Mouse (Mus musculus) retina, adult 2 months (tissue): ENCODE measurements around the gene Hps3.
"Not testable (repeated sequence)": the region's sequence is repeated elsewhere in the genome, so short reads cannot be mapped to it uniquely, and the experiment has no call there.

Source experiments
- DNase-seq: peaks from one replicate; pipeline ENCODE4 v3.0.0-alpha.2; 2012; ENCODE audit warnings: low read depth, low spot score

Gene Hps3

GRCm38 (mm10) chr3:20034719-20035404 is at the start of gene Hps3:
Hps3 (minus strand) TSS chr3:20035315.
- DNase-seq, result peak; percentile 73

GRCm38 (mm10) chr3:20082161-20082560 is 47.0 kb upstream of the Hps3 start:
- DNase-seq, result no peak

- no peak for DNase-seq
These were observed 41.3 kb upstream of the Hps3 start for GRCm38 (mm10) chr3:20076145-20077053.

- DNase-seq, result no peak
These were observed 23.1 kb upstream of the Hps3 start for GRCm38 (mm10) chr3:20058197-20058541.

GRCm38 (mm10) chr3:20057306-20058196 is 22.4 kb upstream of the Hps3 start, which contains the start of gene Hltf:
Hltf (plus strand) TSS chr3:20057811.
- peak; percentile 86 for DNase-seq

GRCm38 (mm10) chr3:20044736-20045135 is 9.6 kb upstream of the Hps3 start:
- DNase-seq, result not testable (repeated sequence)

- not testable (repeated sequence) for DNase-seq
These were observed 6.3 kb upstream of the Hps3 start for GRCm38 (mm10) chr3:20041461-20041860.

- DNase-seq, result no peak
These were observed 954 bp upstream of the Hps3 start for GRCm38 (mm10) chr3:20036069-20036468.

GRCm38 (mm10) chr3:20033761-20034718 is 1.1 kb downstream of the Hps3 start:
- DNase-seq, result no peak

GRCm38 (mm10) chr3:20030807-20031206 is 4.3 kb downstream of the Hps3 start:
- no peak for DNase-seq

- no peak for DNase-seq
These were observed 6.5 kb downstream of the Hps3 start for GRCm38 (mm10) chr3:20028640-20029039.

GRCm38 (mm10) chr3:20027788-20028187 is 7.3 kb downstream of the Hps3 start:
- no peak for DNase-seq

GRCm38 (mm10) chr3:20026996-20027689 is 8.0 kb downstream of the Hps3 start:
- DNase-seq, result no peak

GRCm38 (mm10) chr3:20026481-20026880 is 8.6 kb downstream of the Hps3 start:
- DNase-seq, result no peak

GRCm38 (mm10) chr3:20023832-20024231 is 11.3 kb downstream of the Hps3 start:
- no peak for DNase-seq

GRCm38 (mm10) chr3:20018076-20018475 is 17.0 kb downstream of the Hps3 start:
- no peak for DNase-seq

GRCm38 (mm10) chr3:20014454-20014853 is 20.7 kb downstream of the Hps3 start:
- DNase-seq, result no peak

GRCm38 (mm10) chr3:20010905-20011304 is 24.2 kb downstream of the Hps3 start:
- DNase-seq, result not testable (repeated sequence)

GRCm38 (mm10) chr3:20010464-20010863 is 24.7 kb downstream of the Hps3 start:
- no peak for DNase-seq

- no peak for DNase-seq
These were observed 27.4 kb downstream of the Hps3 start for GRCm38 (mm10) chr3:20007759-20008158.
